ENCODE assay signal across 16 mouse cellular contexts in the genomic region with DNA sequence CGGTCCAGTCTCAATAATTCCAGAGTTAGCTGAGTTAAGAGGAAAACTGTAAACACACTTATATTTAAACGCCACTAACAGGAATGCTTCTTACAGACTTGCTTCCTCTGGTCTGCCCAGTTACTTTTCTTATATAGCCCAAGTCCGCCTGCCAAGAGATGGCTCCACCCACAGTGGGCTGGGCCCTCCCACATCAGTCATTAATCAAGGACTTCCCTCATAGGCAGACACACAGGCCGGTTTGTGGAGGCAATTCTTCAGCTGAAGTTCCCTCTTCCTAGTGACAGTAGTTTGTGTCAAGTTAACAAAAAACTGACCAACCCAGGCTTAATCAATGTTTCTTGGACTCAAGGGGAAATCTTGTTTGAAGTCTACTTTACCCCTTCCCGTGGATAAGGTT. TPM values are rescaled to one million over a fixed set of nuclear protein-coding genes. Genes with fewer than 3 reads are reported as not detected.
DNase-seq lines count a peak whose midpoint lies in the region; ATAC-seq and TF ChIP-seq lines count a peak whose summit lies in the region.
"Had no signal": no experiment of that assay in that cellular context is flagged by ENCODE, and none has a peak within 500 bp of the region (broad histone marks: within the 10 kb centered on the region; RNA-seq: fewer than 3 reads in every experiment).

No protein-coding gene starts in this region.

- H3K4me3 ChIP-seq in lung, embryonic 16.5 days (ENCODE audit: low read length), result no peak overlapping the region
- H3K4me3 ChIP-seq in gastrocnemius, adult 2 months, result no peak overlapping the region

- DNase-seq in adrenal gland, postnatal 10 days, result peak; percentile 35
- DNase-seq in adrenal gland, postnatal 4 days (ENCODE audit: low spot score in 2 of 2), result no peak
- peak; percentile 47 for DNase-seq in 416B (ENCODE audit: low read depth)
- DNase-seq in gastrocnemius, adult 2 months, result no peak
- no peak for DNase-seq in c-Kit-positive CD71-positive TER-119-positive erythroid progenitor cells, embryonic 14.5 days (ENCODE audit: low spot score)
- no peak for DNase-seq in layer of hippocampus, adult 9-11 months
- DNase-seq: cerebellum, postnatal 14 days; spleen, adult 18-20 months; thymus, adult 2 months had no signal

- no peak overlapping the region for H3K9ac ChIP-seq in lung, embryonic 16.5 days (ENCODE audit: low read length)

- 37% methylated on average over 5 of the region's 5 CpGs for WGBS in lung, embryonic 16.5 days

- H3K9me3 ChIP-seq in lung, embryonic 16.5 days (ENCODE audit: control insufficient read depth, low read length), result no peaks in the 10 kb centered on the region

- no peaks in the 10 kb centered on the region for H3K36me3 ChIP-seq in lung, embryonic 16.5 days (ENCODE audit: control insufficient read depth, insufficient read depth, low read length)

- no peak for TF ChIP-seq CTCF in gastrocnemius, adult 2 months (IDR thresholded peaks at IDR 0.05)

- peak; percentile 99 for ATAC-seq in granulocyte monocyte progenitor cell, adult 5-6 weeks (replicated peaks; ENCODE audit: poor library complexity, severe bottlenecking)
- peak; percentile 34; the same call in 1 of the 2 replicates for ATAC-seq in lung, embryonic 16.5 days (ENCODE audit: low read depth)
- ATAC-seq: forebrain, embryonic 14.5 days; hindbrain, embryonic 16.5 days; Patski had no signal

- H3K4me2 ChIP-seq in lung, embryonic 16.5 days (ENCODE audit: low read depth, low read length), result no peak overlapping the region

- H3K27ac ChIP-seq in lung, embryonic 16.5 days (ENCODE audit: low read length), result no peak overlapping the region
- H3K27ac ChIP-seq in gastrocnemius, adult 2 months, result no peak overlapping the region

- H3K4me1 ChIP-seq in lung, embryonic 16.5 days (replicated peaks; ENCODE audit: control insufficient read depth, insufficient read depth, low read length), result no peaks in the 10 kb centered on the region

- intact Hi-C loops in gastrocnemius, adult 2 months (cut with DNase I), result no loop called here

- no peaks in the 10 kb centered on the region for H3K27me3 ChIP-seq in lung, embryonic 16.5 days (ENCODE audit: control insufficient read depth, insufficient read depth, low read depth, low read length)
- H3K27me3 ChIP-seq: Patski had no signal

RNA-seq across cellular contexts. Expression of gene Barx2, which starts 18.4 kb away (rescaled TPM):
- total RNA-seq in adrenal gland, postnatal 10 days (2021), result 1 to 10 TPM in 1 of 2 experiments, under 1 TPM in 1; 0.12 to 2.4 TPM
- under 1 TPM in 1 of 2 experiments, not detected in 1; 0.28 TPM for total RNA-seq in adrenal gland, postnatal 4 days (2021)
- total RNA-seq in granulocyte monocyte progenitor cell, adult 5-6 weeks (2014; fragmentation: Nextera tagmentation), result not detected in 2 replicates
- total RNA-seq in granulocyte monocyte progenitor cell, adult 5-6 weeks (2017), result not detected in 2 replicates
- polyA plus RNA-seq in lung, embryonic 16.5 days (2015; fragmentation: Nextera tagmentation; extraction: Ambion mirVana), result not detected in 2 replicates
- total RNA-seq in gastrocnemius, adult 2 months (2021), result 10 to 100 TPM; 13.7 to 35.5 TPM
- total RNA-seq: megakaryocyte-erythroid progenitor cell, adult 5-6 weeks had no signal
- polyA plus RNA-seq: heart, postnatal 0 days had no signal

Comparison
In these comparisons a context has a peak if more than half of its experiments do, and no peak if none do; other contexts are left out.
1. DNase-seq: peak in adrenal gland, postnatal 10 days (single experiment) and 416B (single experiment); none in adrenal gland, postnatal 4 days (0 of 2), gastrocnemius, adult 2 months (single experiment), c-Kit-positive CD71-positive TER-119-positive erythroid progenitor cells, embryonic 14.5 days (single experiment) and layer of hippocampus, adult 9-11 months (single experiment).
2. RNA of gene Barx2, which starts 18.4 kb away (total RNA-seq): 13.7 to 35.5 TPM in gastrocnemius, adult 2 months; 0.12 to 2.4 TPM in adrenal gland, postnatal 10 days, 0.28 TPM in adrenal gland, postnatal 4 days and not detected in granulocyte monocyte progenitor cell, adult 5-6 weeks; every median in the first group is over 4 times any median in the second.